Mouse (Mus musculus) ES-CJ7 (cell line): Measurements from ENCODE around the gene Slfn3.
A peak's percentile ranks its signal among the peaks of the same experiment; 100 is the strongest.
"Not testable (repeated sequence)": the region's sequence is repeated elsewhere in the genome, so short reads cannot be mapped to it uniquely, and the experiment has no call there.

Experiments
- DNase-seq: peaks from one replicate; pipeline ENCODE4 v3.0.0; 2011; ENCODE audit warnings: low read depth, low spot score

Gene Slfn3

GRCm38 (mm10) chr11:83191134-83191893, at the start of gene Slfn3:
Slfn3 (plus strand) TSS chr11:83191330.
- DNase-seq = no peak

- not testable (repeated sequence) for DNase-seq
These were observed 42.2 kb upstream of the Slfn3 start for GRCm38 (mm10) chr11:83148939-83149338.

- DNase-seq = no peak
These were observed 16.1 kb upstream of the Slfn3 start, which contains the start of gene Slfn4 for GRCm38 (mm10) chr11:83174948-83175539. Slfn4 (plus strand) TSS chr11:83175186.

GRCm38 (mm10) chr11:83192001-83192400, 871 bp downstream of the Slfn3 start:
- peak; percentile 51 for DNase-seq

GRCm38 (mm10) chr11:83205002-83205401, 13.9 kb downstream of the Slfn3 start:
- DNase-seq = no peak

GRCm38 (mm10) chr11:83216119-83216518, 25.0 kb downstream of the Slfn3 start:
- no peak for DNase-seq

- no peak for DNase-seq
These were observed 30.3 kb downstream of the Slfn3 start for GRCm38 (mm10) chr11:83221328-83221877.

GRCm38 (mm10) chr11:83223367-83223766, 32.2 kb downstream of the Slfn3 start:
- no peak for DNase-seq

GRCm38 (mm10) chr11:83223793-83224192, 32.7 kb downstream of the Slfn3 start:
- not testable (repeated sequence) for DNase-seq

- no peak for DNase-seq
These were observed 33.1 kb downstream of the Slfn3 start for GRCm38 (mm10) chr11:83224217-83224616.

GRCm38 (mm10) chr11:83224750-83225149, 33.6 kb downstream of the Slfn3 start:
- DNase-seq = no peak

- DNase-seq = no peak
These were observed 34.3 kb downstream of the Slfn3 start for GRCm38 (mm10) chr11:83225371-83225960.

- DNase-seq = no peak
These were observed 37.0 kb downstream of the Slfn3 start for GRCm38 (mm10) chr11:83227926-83228723.

- peak; percentile 23 for DNase-seq
These were observed 39.8 kb downstream of the Slfn3 start for GRCm38 (mm10) chr11:83230966-83231365.

GRCm38 (mm10) chr11:83233621-83234020, 42.5 kb downstream of the Slfn3 start:
- DNase-seq = peak; percentile 70

GRCm38 (mm10) chr11:83237390-83237789, 46.3 kb downstream of the Slfn3 start:
- DNase-seq = peak; percentile 13

- no peak for DNase-seq
These were observed 47.3 kb downstream of the Slfn3 start for GRCm38 (mm10) chr11:83238389-83238788.

GRCm38 (mm10) chr11:83239811-83240210, 48.7 kb downstream of the Slfn3 start:
- peak; percentile 87 for DNase-seq

- not testable (repeated sequence) for DNase-seq
These were observed 66.1 kb downstream of the Slfn3 start for GRCm38 (mm10) chr11:83257211-83257610.

GRCm38 (mm10) chr11:83262673-83263072, 71.5 kb downstream of the Slfn3 start:
- DNase-seq = no peak

GRCm38 (mm10) chr11:83263146-83263545, 72.0 kb downstream of the Slfn3 start:
- peak; percentile 48 for DNase-seq
